Mouse (Mus musculus) bone marrow macrophage, adult 2 months (primary cell): Measurements from ENCODE around the gene Rheb. TPM values are rescaled to one million over a fixed set of nuclear protein-coding genes. Genes with fewer than 3 reads are reported as not detected.
A peak's percentile ranks its signal among the peaks of the same experiment; 100 is the strongest.
"Not testable (repeated sequence)": the region's sequence is repeated elsewhere in the genome, so short reads cannot be mapped to it uniquely, and the experiment has no call there.

Experiments
- H3K27ac ChIP-seq: 2 replicates; pipeline ENCODE4 v1.5.1; 2012; ENCODE audit warnings: low read depth, low read length; ENCODE audit not compliant: insufficient read depth
- H3K4me1 ChIP-seq: 2 replicates; pipeline ENCODE4 v1.6.1; 2012; ENCODE audit warnings: low read length; ENCODE audit not compliant: control insufficient read depth, insufficient read depth
- H3K4me3 ChIP-seq: 2 replicates; pipeline ENCODE4 v1.5.1; 2012; ENCODE audit warnings: mild to moderate bottlenecking, low read length, moderate library complexity; ENCODE audit not compliant: insufficient read depth
- CTCF ChIP-seq: IDR thresholded peaks from 2 replicates; pipeline ENCODE4 v1.5.1; 2012; ENCODE audit warnings: low read depth, mild to moderate bottlenecking, low read length, moderate library complexity
- POLR2A ChIP-seq: IDR thresholded peaks from 2 replicates; pipeline ENCODE4 v1.6.1; 2012; ENCODE audit warnings: mild to moderate bottlenecking, low read depth, low read length, borderline replicate concordance
- polyA plus RNA-seq: library from polyadenylated mRNA; stranded (reverse); fragments of >200 nt; gene quantifications from 2 replicates; pipeline ENCODE4 v1.2.4, GENCODE M21; 2012; ENCODE audit not compliant: missing spikeins, insufficient read depth, insufficient read length

The Rheb gene
- polyA plus RNA-seq, 1 experiment: 96.2 TPM

DNA sequence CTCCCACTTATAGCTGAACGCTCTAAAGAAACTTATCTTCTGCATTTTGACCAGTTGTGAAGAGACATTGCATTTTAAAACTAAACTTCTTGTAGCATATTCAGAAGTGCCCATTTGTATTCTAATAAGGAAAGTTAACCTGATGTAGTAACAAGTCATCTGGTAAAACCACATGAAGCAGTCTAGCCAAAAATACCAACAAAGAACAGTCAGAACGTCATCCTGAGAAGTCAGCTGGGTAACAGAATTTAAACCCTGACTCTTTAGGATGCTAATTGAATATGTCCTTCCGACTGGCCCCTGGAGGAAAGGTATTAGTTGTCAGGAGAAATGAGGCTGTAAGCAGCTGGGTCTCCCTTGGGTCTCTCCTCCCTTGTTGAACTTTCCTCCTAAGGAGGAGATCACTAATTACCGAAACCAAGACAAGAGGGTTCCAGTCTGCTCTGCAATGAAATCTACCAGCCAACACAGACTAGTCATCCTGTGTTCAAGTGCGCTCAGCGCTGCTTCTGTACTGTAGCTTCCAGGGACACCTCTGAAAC lies 18.5 kb downstream of the Rheb start:
- Histone ChIP-seq H3K4me1 (peaks cover 65% of the 10 kb centered on the region), H3K4me3 (no peak overlapping the region), H3K27ac (no peak overlapping the region)
- no peak for TF ChIP-seq CTCF
- TF ChIP-seq POLR2A: no peak

DNA sequence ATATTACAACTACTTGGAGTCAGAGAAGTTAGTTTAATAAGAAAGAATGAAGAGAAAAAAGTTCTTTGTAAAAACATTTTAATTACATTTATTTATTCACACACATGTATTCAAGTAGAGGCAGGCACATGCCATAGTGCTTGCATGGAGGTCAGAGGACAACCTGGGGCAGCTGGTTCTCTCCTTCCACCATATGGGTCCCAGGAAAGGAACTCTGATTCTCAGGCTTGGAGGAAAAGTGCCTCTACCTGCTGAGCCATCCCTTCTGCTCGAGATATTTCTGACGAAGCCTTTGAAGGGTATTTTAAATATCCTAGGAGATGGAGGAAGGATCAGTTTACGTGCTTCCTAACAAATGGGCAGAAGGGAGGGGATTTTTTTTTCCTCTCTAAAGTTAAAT lies 19.6 kb downstream of the Rheb start:
- H3K4me1 ChIP-seq: peaks cover 56% of the 10 kb centered on the region
- no peak overlapping the region for H3K27ac ChIP-seq
- no peak overlapping the region for H3K4me3 ChIP-seq
- TF ChIP-seq POLR2A: no peak
- TF ChIP-seq CTCF: no peak

- H3K27ac ChIP-seq, H3K4me3 ChIP-seq: not testable (repeated sequence)
- H3K4me1 ChIP-seq: peaks cover 52% of the 10 kb centered on the region
Observed at GRCm38 (mm10) chr5:24822231-24822630, 20.2 kb downstream of the Rheb start.

DNA sequence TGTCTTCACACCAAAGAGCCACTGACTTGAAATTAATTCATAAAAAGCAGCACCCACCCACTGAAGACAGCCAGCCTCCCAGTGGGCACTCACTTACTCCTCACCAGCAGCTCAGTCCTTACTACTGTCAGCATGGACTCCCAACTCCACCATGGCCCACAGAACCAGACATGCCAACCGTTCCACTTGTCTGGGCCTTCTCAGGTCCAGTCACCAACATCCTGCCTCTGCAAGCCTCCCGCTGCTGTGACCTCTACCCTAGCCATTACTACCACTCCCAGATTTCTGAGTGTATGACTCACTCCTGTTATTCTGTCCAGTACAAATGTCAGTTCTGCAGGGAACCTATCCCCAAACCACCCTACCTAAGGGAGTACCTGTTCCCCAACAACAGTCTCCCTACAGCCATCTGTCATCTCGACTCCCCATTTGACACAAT lies 21.0 kb downstream of the Rheb start:
- Histone ChIP-seq H3K4me1 (peaks cover 45% of the 10 kb centered on the region), H3K4me3 (no peak overlapping the region), H3K27ac (no peak overlapping the region)
- TF ChIP-seq CTCF (no peak), POLR2A (no peak)

GRCm38 (mm10) chr5:24820627-24821026 lies 21.8 kb downstream of the Rheb start:
- TF ChIP-seq POLR2A (no peak), CTCF (no peak)
- Histone ChIP-seq H3K4me1 (peaks cover 39% of the 10 kb centered on the region), H3K27ac (no peak overlapping the region), H3K4me3 (no peak overlapping the region)

DNA sequence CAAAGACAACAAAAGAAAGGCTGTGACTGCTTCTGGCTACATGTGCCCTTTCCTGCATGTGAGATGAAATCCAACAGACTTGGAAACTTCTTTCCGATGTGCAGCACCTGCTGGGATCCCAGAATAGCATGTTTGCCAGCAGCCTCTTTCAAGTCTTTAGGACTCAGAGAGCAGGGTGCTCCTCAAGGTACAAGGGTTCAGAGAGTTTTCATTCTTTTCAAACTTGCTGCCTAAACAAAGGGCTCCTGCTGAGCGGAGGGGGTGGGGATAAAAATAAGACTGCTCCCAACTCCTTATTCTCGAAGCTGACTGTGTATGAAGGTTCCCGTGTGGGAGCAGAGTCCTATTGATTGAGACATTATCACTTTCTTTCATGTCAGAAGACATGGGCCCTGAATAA lies 25.2 kb downstream of the Rheb start:
- H3K4me3 ChIP-seq: no peak overlapping the region
- no peak overlapping the region for H3K27ac ChIP-seq
- TF ChIP-seq POLR2A: no peak
- TF ChIP-seq CTCF: no peak
- peaks cover 39% of the 10 kb centered on the region for H3K4me1 ChIP-seq

GRCm38 (mm10) chr5:24813946-24814345 lies 28.5 kb downstream of the Rheb start:
- Histone ChIP-seq H3K27ac (peak overlapping the region; percentile 85), H3K4me1 (peaks cover 27% of the 10 kb centered on the region), H3K4me3 (no peak overlapping the region)
- no peak for TF ChIP-seq POLR2A
- TF ChIP-seq CTCF: no peak

- TF ChIP-seq POLR2A (no peak), CTCF (no peak)
- Histone ChIP-seq H3K4me3 (no peak overlapping the region), H3K27ac (no peak overlapping the region), H3K4me1 (peaks cover 27% of the 10 kb centered on the region)
Observed at GRCm38 (mm10) chr5:24813005-24813404, 29.4 kb downstream of the Rheb start.

GRCm38 (mm10) chr5:24805222-24805621 lies 37.2 kb downstream of the Rheb start:
- no peak for TF ChIP-seq CTCF
- TF ChIP-seq POLR2A: no peak
- H3K27ac ChIP-seq: no peak overlapping the region
- peaks cover 10% of the 10 kb centered on the region for H3K4me1 ChIP-seq
- no peak overlapping the region for H3K4me3 ChIP-seq

DNA sequence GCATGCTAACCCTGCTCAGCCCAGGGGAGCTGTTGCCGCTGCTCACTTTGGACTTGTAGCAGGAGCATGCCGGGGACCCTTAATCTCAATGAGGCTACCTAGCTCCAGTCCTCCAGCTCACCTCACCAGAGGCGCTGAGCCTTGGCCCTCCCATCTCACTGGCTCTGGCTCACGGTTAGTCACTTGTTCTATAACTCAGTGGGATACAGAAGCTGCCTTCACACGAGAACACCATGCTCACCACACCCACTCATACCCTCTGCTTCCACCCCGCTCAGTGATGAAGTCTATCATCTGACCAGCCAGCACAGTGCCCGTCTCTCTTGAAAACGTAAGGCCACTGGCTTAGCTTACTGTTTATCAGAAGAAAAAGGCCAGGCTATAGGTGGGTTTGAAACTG lies 37.8 kb downstream of the Rheb start:
- Histone ChIP-seq H3K4me1 (peaks cover 10% of the 10 kb centered on the region), H3K27ac (no peak overlapping the region), H3K4me3 (no peak overlapping the region)
- TF ChIP-seq CTCF: no peak
- TF ChIP-seq POLR2A: no peak

- peaks cover 10% of the 10 kb centered on the region for H3K4me1 ChIP-seq
- no peak overlapping the region for H3K4me3 ChIP-seq
- H3K27ac ChIP-seq: no peak overlapping the region
- no peak for TF ChIP-seq CTCF
- TF ChIP-seq POLR2A: no peak
Observed at GRCm38 (mm10) chr5:24801841-24802624, 40.4 kb downstream of the Rheb start.
